Mouse (Mus musculus): ENCODE measurements at regions not wholly inside any gene's neighbourhood (a gene's known extent, or its start where the extent isn't known, plus 50 kb on each side); places are given as distances from the start of the nearest gene placed in this dataset.

DNA sequence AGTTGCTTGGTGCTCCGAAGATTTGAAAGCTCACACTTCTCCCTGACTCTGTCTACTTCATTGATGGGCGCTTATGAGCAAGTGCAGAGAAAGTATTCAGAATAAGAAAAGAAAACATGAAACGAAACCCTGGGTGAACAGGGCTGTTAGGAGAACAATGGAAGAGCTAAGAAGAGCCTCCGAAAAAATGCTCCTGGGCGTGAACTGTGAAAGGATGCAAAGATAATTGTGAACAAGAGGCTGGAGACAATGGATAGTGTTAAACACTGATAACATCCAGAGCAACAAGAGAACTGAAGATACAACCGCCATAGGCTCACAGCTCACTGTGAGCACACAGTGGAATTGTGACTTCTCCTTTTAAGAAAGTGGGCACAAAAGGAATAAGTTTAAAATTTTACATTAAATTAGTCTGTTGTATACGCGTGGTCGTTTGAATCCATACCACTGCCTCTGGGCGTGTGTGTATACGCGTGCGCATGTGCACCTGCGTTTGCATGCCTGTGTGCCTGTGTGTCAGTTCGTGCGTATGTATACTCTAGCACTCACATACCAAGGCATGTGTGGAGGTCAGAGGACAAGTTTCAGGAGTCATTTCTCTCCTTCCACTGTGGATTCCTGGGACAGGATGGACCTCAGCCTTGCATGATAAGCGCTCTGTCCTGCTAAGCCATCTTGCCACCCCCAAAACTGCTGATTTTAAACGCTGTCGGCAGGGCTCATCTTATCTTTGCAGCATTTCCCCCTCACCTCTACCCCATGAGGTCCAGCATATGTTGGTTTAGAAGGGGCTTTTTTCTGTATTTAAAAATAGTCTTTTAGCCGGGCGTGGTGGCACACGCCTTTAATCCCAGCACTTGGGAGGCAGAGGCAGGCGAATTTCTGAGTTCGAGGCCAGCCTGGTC is 113.0 kb upstream of the 1700016C15Rik start:
- no peak for DNase-seq (ENCODE audit: low read depth)

DNA sequence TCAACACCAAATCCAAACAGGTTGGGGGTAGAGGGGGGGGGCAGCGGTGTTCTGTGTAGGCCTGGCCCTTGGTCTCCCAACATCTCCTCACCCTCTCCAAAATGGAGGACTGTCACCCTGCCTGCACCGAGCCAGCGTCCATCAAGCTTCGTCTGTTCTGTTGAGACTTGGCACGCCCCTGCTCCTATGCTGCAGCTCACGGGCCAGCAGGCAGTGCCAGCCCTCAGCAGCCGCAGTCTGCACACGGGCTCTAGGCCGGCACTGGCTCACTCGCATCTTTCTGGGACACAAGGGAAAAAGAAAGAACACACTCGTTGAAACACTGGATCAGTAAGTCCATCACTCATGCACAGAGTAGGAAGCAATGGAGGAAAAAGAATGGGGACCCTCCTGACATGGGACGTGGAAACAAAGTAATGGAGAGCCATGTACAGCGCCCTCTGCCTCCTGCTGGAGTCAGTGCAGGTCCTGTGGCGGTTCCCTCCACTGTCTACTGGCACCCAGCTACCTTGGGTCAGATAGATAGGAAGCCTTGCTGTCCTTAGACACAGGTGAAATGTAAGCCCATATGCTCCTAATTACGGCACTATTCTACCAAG is 109.0 kb upstream of the 1700016C15Rik start:
- no peak for DNase-seq (ENCODE audit: low read depth)

DNA sequence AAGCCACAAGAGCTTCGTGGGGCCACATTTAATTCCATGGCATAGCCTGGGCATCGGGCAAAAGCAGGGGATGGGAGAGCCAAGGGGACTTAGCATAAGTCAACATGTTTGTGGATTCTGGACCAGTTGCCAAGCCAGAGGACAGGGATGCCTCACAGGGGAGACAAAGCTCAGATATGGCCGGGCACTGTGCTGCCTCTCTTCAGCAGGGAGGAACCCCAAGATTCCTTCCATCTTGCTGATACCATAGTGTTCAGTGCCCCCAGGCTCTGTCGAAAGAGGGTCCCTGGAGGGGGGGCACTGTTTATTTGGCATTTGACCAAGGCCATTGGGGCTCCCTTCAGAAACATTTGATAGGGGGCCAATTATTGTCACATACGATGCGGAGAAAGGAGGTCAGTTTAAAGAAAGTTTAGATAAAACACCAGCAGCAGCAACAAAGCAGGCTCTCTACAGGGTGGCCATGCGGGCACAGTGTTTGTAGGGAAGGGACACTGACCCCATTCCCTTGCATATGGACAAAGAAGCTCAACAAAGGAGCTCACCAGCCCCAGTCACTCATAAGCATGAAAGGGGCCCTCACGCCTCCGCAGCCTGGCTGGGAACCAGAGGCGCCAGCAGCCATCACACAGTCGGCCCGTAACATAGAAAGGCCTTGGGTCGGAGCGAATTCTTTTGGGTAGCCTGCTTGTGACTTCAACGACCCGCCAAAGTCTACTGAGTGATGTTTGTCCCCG is 107.6 kb upstream of the 1700016C15Rik start:
- no peak for DNase-seq (ENCODE audit: low read depth)

DNA sequence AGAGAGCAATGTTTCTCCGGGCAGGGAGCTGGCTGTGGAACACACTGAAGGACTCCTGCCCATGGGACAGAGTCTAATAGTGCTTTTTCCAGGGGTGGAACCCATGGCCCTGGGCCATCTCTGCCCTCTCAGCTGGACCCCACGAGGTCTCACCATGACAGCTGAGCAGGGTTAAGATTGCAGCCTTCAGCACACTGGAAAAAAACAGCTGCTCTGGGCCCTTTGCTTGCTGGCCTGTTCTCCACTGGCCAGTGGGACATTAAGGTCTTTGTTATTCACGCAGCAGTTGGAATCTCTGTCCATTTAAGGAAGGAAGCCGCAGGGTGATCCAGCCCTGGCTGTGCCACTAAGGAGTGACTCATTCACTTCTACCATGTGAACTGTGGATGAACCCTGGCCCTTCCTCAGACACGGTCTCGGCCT is 106.3 kb upstream of the 1700016C15Rik start:
- DNase-seq (ENCODE audit: low read depth), result peak; percentile 52

DNA sequence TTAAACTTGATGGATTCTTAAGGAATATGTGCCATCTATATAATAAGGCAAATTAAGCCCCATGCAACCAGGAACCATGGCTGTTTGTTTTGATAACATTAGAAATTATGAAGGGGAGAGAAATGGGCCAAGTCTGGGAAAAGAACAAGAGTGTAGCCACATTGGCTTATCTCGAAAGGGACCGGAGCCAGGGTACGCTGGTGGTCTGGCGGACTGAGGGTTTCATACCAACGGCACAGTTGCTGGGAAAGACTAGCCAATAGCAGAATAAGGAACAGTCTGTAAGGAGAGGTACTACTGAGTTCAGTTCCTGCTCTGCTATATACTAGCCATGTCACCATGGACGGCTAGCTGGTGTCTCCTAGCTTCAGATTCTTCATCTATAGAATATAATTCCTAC is 105.9 kb upstream of the 1700016C15Rik start:
- no peak for DNase-seq (ENCODE audit: low read depth)

DNA sequence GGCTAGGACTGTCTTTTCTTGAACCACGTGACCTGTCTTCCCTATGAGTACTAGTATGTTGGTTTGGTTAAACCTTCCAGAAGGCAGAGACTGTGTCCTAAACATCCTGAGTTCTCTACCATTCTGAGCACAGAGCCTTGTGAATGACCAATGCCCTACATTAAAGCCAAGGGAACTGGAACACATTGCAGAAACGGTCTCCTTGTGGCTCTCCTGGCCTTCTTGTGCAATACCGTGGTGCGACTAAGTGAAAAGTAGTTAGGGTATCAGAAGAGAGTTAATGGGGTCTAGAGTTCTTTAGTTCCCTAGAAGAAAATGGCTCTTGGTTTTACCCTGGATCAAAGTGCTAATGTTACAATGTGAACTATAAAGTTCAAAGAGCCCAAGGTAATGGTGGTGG is 101.8 kb upstream of the 1700016C15Rik start:
- DNase-seq (ENCODE audit: low read depth), result peak; percentile 12

DNA sequence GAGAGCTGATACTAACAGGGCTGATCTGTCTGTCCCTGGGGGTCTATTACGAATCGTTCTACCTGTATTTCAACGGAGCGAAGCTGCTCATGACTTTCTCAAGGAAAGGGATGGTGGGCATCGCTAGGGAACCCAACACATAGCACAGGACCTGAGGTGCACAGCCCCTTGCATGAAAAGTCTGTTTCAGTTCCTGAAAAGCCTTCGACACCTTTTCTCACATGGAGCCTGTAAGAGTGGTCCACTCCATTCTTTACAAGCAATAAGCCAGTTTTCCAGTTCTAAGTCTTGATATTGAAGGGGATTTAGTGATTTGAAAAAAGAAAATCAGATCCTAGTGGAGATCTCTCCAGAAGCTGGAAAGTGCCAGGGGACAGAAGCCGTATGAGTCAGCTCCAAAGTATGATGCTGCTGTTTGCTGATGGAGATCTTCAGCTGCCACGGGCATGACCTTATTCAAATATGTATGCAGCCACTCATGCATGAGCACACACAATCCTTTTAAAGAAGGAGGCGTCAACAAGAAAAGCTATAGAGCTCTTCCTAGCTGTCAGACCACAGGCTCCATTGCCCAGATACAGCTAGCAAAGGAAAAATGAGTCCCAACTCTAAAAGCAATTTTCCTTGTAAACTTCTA is 95.5 kb upstream of the 1700016C15Rik start:
- no peak for DNase-seq (ENCODE audit: low read depth)

DNA sequence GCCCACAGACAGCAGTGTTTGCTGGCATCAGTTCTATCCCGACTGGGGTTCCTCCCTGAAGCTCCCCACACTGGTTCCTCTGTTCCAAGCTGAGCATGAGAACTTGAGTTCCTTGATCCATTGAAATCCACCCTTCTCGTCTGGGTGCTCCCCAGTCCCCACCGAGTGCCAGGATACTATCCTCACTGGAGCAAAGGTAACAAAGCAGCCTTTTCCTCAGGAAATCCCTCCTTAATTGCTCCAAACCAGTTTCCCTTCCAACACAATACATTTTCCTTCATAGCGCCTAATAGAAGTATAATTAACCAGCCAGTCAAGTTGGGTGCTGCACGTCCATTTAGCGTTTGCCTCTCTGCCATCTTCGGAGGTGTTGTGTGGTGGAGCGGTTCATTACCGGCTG is 92.6 kb upstream of the 1700016C15Rik start:
- DNase-seq (ENCODE audit: low read depth), result no peak

DNA sequence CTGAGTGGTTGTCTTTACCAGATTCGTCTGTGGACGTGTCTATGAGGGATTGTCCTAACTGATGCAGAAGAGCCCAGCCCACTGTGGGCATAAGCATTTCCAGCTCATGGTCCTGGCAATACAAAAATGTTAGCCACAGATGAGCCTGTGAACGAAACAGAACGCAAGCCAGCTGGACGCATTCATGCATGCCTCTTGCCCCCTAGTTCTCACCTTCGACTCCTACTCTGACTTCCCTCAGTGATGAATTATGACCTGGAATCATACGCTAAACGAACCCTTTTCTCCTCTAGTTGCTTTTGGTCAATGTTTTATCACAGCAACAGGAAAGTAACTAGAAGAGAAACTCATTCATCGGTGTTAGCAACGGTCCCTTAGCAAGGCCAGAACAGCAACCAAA is 91.2 kb upstream of the 1700016C15Rik start:
- DNase-seq (ENCODE audit: low read depth), result no peak

DNA sequence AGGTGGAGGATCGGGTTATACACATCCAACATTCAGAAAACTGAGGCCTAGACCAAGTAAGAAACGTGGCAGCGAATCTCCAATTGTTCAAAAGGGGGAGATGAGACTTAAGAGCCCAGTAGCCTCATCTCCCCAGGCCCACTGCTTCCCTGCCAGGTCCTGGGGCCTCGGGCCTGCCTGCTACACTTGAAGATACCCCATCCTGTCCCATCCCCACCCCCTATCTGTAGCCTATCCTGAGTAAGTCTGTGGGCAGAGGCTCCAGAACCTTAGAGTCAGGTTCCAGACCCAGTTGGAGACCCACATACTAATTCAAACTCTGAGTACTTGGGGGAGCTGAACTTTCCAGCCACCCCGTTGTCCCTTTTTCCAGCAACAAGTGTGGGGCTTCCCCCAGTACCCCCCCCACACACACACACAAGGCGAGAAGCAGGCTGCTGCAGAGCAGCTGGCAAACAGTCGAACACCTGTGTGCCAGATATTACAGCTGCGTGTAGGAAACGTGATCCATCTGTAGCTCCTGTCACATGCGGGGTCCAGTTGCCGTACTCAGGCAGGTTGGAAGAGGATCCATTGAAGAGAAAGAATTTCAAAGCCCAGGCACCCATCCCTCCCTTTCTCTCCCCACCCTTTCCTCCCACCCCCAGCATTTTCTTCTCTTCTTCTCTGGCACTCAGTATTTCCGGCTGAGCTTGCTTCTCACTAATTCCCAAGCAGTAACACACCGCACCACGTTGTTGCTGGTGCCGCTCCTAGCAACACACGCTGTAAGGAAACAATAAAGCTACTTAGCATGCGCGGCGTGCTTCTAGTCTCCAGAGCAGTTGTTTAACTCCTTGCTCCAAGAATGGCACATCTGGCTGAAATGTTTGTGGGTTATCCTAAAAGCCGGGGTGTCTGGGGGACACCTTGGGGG is 89.4 kb upstream of the 1700016C15Rik start:
- DNase-seq (ENCODE audit: low read depth), result no peak

DNA sequence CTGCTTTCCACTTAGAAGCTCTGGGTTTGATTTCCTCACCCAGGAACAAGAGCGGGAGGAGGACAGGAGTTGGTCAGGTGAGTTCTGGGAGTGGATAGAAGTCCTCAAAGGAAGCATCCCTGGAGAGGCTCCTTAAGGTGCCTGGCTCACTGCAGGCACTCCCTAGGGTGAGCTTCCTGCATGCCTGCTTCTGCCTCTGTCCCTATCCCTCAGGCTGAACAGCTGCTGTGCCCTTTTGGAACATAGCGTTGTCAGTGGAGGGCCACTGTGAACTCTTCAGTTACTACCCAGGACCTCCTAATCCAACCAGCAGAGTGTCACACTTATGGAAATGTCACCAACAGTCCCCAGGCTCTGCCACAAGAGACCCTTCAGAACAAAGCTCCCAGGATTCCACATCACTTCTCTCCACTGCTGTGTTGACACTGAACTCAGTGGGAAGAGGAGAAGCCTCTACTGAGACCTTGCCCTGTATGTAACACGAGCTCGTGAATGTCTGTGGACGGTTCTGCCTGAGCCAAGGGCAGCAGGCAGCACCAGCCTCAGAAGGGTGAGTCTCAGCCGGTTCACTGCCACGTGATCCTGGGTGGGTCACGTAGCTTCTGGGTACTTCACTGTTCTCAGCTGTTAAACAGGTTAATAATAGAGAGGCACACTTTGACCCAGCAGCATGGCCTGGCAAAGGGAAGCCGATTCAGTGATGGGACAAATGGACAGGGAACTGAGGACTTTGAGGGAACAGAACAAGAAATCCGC is 86.7 kb upstream of the 1700016C15Rik start:
- DNase-seq (ENCODE audit: low read depth), result no peak

DNA sequence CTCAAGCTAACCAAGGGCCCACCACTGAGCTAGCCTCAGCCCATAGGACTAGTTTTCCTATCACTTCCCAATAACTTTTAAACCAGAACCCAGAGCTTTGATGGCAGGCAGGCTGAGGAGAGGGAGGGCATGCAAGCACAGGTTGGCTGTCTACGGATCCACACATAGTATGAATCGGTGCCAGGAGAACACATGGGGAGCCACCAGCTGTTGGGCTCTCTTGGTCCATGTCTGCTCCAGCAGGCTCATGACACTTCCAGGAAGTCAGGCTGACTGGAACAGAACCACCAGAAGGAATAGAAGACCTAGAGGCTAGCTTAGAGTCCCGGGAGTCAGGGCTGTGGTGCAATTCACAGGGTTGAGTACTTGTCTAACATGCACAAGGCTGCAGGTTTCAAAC is 86.0 kb upstream of the 1700016C15Rik start:
- no peak for DNase-seq (ENCODE audit: low read depth)

DNA sequence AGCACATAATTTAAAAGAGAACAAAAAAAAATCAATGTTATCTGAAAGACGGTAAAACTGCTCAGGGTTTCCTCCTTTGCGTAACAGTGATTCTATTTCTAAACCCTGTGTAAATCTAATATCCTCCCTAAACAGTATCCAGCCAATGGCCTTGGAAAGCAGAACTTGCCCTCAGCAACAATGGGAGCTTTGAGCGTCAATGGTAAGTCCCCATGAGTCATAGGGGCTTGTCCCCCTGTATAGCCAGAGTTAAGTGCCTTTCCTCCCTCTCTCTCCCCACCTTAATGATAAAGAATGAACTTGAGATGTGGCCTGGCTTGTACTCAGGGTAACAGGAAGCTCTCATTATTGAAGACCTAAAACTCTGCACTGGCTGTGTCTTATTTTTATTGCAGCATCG is 85.4 kb upstream of the 1700016C15Rik start:
- DNase-seq (ENCODE audit: low read depth), result peak; percentile 42

DNA sequence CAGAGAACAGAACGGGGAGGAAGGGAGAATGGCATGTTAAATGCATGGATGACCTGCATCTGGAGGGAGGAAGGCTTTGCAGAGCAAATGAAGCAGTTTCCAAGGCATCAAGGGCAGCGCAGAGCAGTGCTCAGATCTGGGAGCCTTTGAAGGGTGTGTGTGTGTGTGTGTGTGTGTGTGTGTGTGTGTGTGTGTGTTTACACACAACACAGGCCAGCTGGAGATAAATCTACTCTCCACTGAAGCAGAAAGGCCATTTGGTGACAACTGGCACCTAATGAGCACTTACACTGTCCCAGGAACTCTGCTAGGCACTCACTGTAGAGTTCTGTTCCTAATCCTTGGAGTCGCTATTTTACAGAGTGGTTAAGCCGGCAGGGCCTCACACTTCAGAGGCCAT is 84.3 kb upstream of the 1700016C15Rik start:
- DNase-seq (ENCODE audit: low read depth), result no peak

DNA sequence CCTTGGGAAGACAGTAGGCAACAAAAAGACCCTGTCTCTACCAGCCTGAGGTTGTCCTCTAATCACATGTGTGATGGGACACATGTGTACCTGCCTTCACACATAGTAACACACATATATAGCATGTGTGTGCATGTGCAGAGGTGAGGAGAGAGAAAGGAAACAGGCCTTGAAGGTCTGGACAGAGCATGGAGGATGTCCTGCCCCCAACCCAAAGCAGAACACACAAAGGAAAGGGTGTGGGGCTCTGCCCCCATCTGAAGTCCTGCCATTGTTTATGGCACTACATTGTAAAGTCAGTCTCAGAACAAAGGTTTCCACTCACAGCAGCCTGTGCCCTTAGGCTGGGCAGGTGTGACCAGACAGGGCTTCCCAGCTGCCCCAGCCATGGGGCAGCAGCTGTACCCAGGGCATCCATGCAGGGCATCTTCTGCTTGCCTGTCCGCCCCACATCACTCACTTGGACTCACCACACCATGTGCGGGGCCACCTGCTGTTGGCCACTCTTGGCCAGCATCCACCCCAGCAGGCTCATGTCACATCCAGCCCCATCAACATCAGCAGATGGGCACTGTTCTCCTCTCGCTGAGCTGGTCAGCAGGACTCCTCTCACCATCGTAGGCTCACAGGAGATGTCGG is 83.6 kb upstream of the 1700016C15Rik start:
- DNase-seq (ENCODE audit: low read depth), result no peak

DNA sequence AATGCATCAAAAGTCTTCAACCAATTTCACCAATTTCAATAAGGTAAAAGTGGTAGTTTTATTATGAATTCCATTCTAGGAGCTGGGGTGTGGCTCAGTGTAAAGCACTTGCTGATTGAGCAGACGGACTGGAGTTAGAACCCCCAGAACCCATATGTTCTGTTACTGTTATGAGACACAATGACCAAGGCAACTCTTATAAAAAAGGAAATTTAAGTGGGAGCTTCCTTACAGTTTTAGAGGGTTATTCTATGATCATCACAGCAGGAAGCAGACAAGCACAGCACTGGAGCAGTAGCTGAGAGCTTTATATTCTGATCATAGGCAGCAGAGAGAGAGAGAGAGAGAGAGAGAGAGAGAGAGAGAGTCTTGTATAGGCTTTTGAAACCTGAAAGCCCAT is 81.7 kb upstream of the 1700016C15Rik start:
- no peak for DNase-seq (ENCODE audit: low read depth)

DNA sequence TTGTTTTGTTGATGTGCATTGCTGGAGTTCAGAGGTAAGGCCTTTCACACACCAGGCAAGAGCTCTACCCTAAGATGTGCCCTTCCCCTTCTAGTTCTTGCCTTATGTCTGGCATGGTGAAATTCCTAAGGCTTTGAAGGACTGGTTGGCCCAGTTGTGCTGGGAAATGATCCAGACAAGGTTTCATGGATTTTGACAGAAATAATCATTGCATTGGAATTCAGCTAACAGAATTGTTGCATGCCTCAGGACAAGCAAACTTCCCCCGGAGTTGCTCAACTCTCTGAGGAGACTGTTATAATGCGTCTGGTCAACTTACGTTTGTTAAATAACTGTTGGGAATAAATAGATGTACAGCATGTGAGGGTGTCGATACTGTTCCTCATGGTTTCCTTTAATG is 80.6 kb upstream of the 1700016C15Rik start:
- DNase-seq (ENCODE audit: low read depth), result no peak

DNA sequence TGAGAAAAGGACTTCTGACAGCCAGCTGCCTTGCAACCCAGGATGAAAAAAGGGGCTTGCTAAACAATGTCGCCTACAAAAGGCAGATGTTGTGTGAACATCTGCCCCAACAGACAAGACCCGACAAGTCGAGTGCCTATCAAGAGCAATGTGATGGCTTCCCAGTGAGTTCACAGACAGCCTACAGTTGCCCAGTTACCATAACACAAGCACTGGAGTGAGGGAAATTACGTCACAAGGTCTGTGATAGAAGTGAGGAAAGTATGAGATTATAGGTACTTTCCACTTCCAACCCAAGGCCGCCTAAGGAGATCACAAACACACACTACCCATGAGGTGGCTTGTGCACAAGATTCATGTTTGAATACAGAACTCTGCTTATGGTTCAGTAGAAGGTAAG is 78.4 kb upstream of the 1700016C15Rik start:
- DNase-seq (ENCODE audit: low read depth), result no peak

DNA sequence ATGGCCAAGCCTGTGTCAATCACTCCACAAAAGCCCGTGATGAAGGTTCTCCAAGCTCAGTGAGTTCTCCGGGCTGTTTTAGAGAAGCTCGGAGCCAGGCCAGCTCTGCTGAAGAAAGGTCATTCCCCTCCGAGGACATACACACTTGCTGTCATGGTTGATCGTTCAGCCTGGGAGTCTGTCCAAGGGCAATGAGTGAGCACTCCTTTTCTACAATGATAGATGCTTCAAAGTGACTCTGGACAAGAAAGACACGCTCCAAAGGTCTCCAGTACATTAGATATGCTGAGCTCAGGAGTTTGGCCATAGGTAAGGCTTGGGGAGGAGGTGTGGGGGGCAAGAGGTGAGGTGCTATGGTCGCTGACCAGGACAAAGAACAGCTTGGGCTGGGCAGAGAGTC is 66.5 kb upstream of the 1700016C15Rik start:
- DNase-seq (ENCODE audit: low read depth), result no peak

Measured in 416B (cell line).